Mouse (Mus musculus) T-cell, adult 66 days (primary cell): Measurements from ENCODE around the gene Slc2a12. TPM values are rescaled to one million over a fixed set of nuclear protein-coding genes. Genes with fewer than 3 reads are reported as not detected.

Experiments
- total RNA-seq, 2 experiments: library from RNA; stranded (reverse); gene quantifications; 3 replicates in 1 of 2; 4 replicates in 1 of 2; pipeline ENCODE4 v1.2.4; 2023

Slc2a12 gene
- not detected for total RNA-seq

GRCm38 (mm10) chr10:22644853-22645491, at the start of gene Slc2a12:
Gene Slc2a12, plus strand, starts transcription at chr10:22645011.

GRCm38 (mm10) chr10:22731272-22732093, 86.7 kb downstream of the Slc2a12 start, which contains the start of gene Tbpl1:
Gene Tbpl1, minus strand, starts transcription at chr10:22731938.

Other genes with a start within 250 kb of the Slc2a12 start
- 10 to 100 TPM; 44.2 to 46.2 TPM for gene Tbpl1, start 86.9 kb downstream of the Slc2a12 start, total RNA-seq
- gene Tcf21, start 175.2 kb downstream of the Slc2a12 start, total RNA-seq = not detected